Mouse (Mus musculus): Measurements from ENCODE around the gene D630045J12Rik.

Gene D630045J12Rik

DNA sequence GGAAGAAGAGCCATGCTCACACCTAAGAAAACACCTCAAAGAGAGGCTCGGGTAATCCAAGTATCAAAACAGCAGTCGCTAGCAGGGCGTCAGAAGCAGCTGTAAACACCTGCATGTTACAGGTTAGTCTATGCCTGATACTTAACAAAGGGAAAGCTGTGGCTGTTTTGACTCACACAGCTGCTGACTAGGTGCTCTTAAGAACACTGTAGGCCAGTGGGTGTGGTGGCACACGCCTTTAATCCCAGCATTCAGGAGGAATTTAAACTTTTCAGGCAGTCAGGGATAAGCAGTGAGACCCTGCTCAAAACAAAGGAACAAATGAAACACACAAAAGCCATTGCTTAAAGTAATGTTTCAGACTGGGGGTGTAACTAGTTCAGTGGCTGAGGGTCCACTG is 170.6 kb downstream of the D630045J12Rik start:
- no peak for DNase-seq

DNA sequence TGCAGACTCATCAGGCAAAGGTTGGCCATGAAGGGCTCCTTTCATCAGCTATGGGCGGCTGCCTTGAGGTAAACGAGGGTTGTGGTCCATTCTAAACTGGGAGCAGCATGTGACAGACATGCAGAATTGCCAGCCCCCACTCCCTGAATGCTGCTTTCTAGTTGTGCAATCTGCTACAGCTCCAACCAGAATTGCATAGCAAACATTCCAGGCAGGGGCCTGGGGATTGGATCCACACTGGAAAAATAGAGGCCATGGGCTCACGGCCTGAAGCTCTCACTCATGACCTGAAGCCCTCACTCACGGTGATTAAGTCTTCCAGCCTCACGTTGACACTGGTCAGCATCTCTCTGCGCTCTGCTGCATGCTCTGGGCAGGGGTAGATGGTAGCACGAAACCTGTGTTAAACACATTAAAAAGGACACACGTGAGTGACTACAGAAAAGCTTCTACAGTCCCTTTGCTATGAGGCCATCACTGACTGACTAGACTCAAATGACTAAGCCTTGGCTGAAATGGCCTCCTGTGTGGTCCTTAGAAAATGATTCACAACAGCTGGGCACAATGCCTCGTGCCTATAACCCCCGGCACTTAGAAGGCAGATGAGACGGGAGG is 172.0 kb downstream of the D630045J12Rik start:
- DNase-seq: peak; percentile 35

DNA sequence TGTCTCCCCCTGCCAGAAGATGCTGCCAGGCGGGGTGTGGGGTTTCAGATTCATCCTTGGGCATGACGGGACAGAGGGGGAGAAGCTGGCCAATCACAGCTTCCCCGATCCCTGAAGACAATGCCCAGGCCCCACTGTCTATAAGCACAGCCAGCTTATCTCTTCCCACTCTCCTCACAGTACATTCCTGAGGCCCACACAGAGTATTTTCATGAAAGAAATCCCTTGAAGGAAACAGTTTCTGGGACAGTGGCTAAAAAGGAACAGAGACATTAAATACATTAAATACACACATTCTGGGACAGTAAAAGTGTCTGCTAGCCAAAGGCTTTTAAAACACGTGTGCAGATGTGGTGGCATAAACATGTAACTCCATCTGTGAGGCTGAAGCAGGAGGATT is 173.4 kb downstream of the D630045J12Rik start:
- no peak for DNase-seq

DNA sequence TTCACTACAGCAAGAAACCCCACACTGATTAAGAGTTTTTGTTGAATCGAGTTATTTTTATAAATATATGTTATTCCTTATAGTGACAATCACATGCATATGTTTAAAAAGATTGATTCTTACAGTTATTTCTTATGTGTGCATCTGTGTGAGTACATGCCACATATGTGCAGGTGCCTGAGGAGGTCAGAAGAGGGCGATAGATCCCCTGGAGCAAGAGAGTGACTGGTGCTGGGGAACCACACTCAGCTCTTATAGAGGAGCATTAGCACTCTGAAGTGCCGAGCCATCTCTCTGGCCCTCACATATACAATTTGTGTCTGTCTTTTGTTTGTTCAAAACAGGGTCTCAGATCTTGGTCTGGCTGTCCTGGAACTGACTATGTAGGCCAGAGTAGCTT is 180.2 kb downstream of the D630045J12Rik start:
- no peak for DNase-seq

Measured in lung, postnatal 14 days (tissue).